Mouse (Mus musculus) gastrocnemius, adult 18-20 months (tissue): ENCODE data around the gene Ogn. TPM values are rescaled to one million over a fixed set of nuclear protein-coding genes. Genes with fewer than 3 reads are reported as not detected.
"Not testable (repeated sequence)": the region's sequence is repeated elsewhere in the genome, so short reads cannot be mapped to it uniquely, and the experiment has no call there.

ENCODE experiments used
- DNase-seq: peaks from one replicate; pipeline ENCODE4 v3.0.0; 2021; ENCODE audit warnings: low spot score
- long read RNA-seq, 2 experiments: library from polyadenylated mRNA; stranded (forward); transcript quantifications; one replicate each; pipeline ENCODE4 v2.0.0; 2021
- total RNA-seq, 2 experiments: library from RNA; stranded (reverse); gene quantifications; 2 replicates each; pipeline ENCODE4 v1.2.3; 2021

The Ogn gene
- 10 to 100 TPM; 18.4 to 31.0 TPM for total RNA-seq
- long read RNA-seq, experiment 1, transcript Ogn-201 (7 exons, 2,566 nt) = major isoform, 9 of 13 reads
- long read RNA-seq, experiment 1, partial matches to known transcripts = 4 of 13 reads
- long read RNA-seq, experiment 1, other reads (novel, unspliced or antisense) = 0 of 13 reads
- long read RNA-seq, experiment 2, transcript Ogn-201 (7 exons, 2,566 nt) = major isoform, 10 of 11 reads
- long read RNA-seq, experiment 2, partial matches to known transcripts = 1 of 11 reads
- long read RNA-seq, experiment 2, other reads (novel, unspliced or antisense) = 0 of 11 reads

DNA sequence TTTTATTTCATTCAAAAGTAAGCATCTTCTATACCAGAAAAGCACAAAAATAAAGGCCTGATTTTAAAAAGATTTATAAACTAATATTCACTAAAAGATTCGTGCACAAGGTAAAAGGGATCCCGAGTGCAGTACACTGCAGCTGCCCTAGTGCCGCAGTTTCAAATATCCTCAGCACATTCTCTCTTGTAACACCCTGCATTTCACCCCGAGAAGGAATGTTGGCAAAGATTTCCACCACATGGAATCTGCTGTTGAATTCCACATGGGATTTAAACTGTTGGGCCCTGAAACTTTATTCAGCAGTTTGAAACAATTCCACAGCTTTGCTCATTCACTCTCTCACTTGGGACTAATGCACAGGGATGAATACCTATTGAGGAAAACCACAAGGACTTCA is at the start of gene Ogn:
Ogn (plus strand) TSS at position 333 of the 400 bp plus-strand sequence.
- peak; percentile 66 for DNase-seq

DNA sequence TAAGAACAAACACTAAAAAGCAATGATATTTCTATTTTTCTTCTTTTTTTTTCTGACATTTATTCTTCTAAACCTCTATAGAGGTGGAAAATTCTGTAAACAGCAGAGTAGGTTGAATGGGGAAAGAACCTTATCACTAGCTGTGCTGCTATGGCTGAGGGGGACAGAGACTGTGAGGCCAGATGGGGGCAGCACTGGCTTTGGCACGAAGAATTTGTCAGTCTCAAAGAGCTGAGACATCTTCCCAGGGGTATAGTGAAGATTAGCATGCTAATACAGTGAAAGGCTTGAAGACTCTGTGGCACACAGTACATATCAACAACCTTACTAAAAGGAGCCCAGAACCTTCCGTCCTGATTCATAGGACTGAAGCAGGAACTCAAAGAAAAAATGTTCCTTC is 48.7 kb upstream of the Ogn start:
- peak; percentile 46 for DNase-seq

DNA sequence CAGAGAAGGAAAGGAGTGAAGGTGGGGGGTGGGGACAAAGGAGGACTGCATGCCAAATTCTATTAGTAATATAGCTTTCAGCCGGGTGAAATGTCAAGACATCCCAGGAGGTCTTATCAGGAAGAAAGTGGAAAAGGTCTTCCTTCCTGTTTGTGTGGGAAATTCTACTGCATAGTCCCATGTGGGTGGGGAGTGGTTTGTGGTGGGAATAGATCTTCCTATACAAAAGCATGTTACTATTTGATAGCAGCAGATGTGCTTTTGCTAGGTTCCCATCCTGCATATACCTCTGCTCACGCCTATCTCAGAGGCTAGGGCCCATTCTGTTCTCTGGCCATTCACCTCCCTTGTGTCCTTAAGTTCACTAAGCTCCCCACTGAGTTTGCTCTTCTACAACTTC is 47.0 kb upstream of the Ogn start:
- DNase-seq = no peak

DNA sequence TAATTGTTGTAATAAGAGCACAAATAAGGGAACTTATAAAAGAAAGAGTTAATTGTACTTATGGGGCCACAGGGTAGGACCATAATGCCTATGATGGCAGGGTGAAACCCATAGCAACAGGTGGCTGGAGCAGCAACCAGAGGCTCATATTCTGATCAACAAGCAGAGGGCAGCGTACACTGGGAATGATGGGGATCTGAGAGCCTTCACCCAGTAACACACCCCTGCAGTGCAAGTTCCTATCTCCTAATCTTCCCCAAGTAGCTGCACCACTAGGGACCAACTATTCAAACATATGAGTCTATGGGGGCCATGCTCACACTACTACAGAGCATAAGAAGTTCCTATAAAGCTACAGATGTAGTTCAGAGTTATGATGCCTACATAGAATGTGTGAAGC is 43.5 kb upstream of the Ogn start:
- no peak for DNase-seq

DNA sequence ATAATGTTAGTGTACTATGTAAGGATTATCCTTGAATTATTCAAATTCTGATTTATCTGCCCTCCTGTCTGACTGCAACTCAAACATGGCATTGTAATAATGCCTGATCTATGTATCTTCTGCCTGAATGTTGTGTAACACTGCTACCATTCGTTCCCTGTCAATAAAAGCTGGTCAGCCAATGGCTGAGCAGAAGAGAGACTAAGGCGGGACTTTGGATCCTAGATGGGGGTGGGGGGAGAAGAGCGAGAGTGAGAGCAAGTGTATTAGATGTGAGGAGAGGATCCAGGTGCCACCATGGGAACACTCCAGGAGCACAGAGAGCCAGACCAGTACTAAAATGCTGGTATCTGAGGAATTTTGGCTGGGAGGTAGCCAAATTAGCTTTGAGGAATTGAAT is 37.5 kb upstream of the Ogn start:
- DNase-seq = no peak

DNA sequence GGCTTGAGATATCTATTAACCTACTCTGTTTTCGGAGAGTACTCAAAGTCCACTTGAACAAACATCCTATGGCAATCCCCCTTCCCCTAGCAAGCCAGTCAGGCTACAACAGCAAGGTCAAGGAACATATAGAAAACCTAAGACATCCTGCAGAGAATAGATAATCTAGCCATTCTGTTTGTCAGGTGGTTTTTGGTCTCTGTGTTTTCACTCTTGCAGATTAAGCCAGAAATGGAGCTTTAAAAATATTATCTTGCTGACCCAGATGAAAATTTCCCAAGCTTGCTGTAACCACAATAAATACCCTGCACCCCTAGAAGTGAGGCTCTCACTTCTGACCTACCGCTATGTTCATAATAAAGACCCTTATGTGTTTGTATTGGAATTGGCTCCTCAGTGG is 36.4 kb upstream of the Ogn start:
- DNase-seq = no peak

DNA sequence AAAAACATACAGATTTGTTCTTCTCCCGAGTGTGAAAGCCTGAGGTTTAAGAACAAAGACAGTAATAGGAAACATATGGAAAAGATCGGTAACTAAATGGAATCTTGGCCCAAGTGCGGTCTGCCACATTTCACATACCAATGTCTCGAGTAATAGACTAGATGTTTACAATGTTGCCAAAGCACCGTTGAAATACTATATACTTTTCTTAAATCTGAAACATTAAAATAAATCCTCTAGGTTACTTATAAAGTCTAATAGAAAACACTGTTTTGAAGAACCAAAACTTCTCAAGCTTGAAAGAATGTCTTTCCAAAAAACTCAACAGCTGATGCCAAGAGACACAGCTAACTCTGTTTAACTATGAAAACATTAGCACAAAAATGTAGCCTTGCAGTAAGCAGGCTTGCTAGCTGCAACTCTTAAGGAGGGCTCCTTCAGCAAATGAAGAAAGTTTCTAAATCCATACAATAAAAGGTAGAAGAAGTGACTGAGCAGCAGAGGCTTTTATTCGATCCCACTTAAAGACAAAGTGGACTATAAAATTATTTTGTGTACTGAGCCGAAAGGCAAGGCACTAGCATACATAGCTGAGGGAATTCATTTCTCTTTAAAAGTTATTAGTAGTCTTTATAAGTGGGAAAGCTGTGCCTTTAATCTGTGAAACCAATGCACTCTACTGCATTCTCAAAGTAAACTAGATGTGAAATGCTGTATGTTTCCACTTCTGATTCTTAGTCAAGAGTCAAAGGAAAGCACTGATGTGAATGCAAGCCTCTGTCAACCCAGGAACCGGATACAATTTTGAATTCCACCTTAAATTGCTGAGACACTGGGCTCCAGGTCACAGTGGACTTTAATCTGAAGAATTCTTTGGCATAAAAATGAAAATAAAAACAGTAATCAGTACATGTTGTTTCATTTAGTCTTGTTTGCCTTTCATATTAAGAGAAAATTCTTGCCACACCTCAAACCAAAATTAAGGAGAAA is 26.0 kb upstream of the Ogn start, which contains the start of gene Omd:
Omd (plus strand) TSS at position 922 of the 990 bp plus-strand sequence.
- peak; percentile 33 for DNase-seq

DNA sequence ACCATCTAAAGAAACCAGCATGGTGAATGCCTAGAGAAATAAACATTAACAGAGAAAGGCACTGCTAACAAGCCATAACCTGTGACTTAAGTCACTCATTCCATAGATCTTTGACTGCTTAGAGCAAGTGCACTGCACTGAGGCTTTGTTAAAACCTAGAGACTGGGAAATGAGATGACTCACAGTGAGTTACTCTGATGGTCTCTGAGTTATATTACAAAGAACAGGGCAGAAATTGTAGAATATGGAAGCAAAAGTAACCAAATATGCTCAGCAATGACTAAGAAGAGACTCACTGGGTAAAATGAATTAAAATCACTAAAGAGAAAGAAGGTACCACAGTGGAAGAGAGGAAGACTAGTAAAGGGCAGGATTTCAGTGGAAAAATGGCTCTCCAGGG is 24.0 kb upstream of the Ogn start:
- DNase-seq = no peak

DNA sequence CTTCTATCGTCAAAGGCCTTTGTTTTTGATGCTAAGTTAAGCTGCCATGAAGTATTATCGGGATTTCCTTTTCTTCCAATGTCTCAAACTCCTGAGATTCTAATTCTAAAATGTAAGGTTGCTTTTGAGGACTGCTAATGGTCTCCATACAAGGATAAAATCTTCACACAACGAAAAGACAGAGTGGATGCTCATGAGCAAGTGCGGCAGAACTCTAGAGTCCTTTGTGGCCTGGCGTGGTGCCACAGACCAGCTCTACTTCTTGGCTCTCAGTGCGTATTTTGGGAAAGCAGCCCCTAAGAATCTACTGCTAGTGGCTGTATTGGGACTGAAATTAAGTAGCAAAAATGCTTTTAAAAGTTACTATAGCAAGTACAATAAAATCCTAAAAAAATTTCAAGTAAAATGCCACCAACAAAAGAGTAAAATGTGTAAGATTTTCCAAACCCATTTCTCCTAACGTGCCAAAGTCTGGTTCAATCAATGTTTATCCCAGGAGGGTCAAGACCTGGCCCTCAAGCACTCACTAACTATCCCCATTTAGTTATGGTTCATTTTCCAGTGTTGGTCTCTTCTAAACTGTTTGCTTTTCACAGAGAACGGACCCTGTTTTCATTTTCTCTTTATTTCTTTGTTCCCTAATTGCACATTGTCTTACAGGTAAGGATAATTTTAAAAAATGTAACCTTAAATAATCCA is 23.4 kb upstream of the Ogn start:
- DNase-seq = peak; percentile 42

DNA sequence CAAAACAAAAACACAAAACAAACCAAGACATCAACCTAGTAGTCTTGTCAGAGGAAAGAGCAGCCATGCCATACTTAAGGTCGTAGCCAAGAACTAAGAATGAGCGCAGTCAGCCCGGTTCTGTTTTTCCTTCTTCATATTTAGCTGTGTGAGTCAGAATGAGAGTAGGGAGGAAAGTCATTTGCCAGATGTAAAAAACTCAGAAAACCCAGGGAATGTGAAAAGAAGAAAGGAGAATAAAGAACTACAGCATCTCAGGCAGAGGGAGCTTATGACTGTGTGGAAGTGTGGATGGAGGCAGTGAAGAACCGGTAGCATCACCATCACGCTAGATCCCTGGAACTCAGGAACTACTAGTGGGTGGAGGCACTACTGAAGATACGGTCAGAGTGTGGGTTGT is 21.8 kb upstream of the Ogn start:
- peak; percentile 14 for DNase-seq

DNA sequence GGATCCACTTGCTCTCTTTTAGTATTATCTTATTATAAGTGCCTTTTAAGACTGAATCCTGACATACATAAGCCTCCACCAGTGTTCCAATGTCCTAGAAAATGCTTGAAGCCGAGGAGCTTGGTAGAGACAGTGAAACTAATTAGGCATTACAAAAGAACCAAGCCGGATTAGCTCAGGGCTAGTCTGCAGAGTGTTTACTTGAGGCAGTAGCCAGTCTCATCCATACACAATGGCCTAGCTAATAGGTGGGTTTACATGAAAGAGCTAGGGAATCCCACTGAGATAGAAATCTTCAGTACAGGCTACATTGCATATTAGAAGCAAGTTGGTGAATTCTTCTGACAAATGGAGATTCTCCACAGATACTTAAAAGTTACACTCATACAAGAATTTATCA is 5.3 kb upstream of the Ogn start:
- DNase-seq = not testable (repeated sequence)

DNA sequence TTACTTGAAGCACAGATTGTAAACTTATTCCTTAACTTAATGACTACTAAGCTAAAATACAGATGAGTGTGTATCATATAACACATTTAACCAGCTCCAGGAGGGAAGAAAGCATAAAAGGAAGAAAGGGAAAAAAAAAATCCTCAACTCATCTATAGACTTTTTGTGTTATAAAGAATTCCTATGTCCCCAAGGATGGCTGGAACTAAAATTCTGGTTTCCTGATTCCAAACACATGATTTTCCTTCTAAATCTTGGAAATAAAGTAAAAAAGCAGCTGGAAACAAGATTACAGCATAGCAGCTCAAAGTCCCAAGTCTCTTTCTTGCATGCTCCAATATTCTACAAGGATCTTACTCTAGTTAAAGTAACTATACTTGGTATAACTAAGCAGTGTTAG is 4.2 kb upstream of the Ogn start:
- DNase-seq = no peak

DNA sequence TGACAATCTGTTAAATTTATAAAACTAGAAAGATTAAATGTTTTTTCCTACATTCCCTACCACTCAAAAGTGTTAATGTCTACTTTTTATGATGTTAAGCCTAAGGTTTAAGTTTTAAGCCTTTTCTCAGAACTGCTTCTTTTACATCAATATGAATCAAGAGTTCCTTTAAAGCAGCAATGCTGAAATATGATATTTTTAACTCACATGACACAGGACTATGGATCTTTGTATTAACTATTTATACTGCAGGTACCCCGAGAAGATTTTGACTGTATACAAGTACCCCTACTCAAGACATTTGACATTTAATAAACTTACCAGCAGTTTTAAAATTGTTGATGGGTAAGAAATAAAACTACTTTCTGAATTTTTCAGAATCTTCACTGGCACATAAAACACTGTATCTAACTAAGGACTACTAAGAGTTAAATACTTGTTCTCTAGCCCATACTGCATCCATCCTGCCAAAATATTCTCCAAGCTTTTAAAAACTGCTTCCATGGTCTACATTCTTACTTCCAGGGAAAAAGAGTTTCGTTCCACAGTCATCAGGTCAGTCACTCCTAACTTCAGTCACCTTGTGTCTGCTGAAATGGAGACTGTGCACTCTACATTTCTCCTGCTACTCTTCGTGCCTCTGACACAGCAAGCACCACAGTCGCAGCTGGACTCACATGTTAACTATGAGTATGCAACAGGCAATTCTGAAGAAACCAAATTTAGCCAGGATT is 910 bp downstream of the Ogn start:
- no peak for DNase-seq

DNA sequence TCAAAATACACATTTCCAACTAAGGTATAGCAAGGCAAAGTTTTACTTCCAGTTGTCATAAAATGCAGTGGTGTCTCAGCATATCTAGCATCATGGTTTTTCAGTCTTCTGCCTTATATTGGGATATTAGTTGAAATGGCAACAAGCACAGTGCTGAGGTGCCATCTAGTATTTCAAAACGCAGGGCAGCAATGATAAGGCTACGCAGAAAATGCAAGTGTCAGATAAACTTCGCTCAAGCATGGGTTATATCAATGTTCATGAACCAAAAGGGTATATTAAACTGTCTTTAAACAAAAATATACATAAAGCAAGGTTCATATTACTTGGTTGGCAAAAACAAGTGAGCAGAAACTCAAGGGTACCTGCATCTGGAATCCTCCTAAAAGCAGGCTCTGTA is 9.2 kb downstream of the Ogn start:
- DNase-seq = no peak

DNA sequence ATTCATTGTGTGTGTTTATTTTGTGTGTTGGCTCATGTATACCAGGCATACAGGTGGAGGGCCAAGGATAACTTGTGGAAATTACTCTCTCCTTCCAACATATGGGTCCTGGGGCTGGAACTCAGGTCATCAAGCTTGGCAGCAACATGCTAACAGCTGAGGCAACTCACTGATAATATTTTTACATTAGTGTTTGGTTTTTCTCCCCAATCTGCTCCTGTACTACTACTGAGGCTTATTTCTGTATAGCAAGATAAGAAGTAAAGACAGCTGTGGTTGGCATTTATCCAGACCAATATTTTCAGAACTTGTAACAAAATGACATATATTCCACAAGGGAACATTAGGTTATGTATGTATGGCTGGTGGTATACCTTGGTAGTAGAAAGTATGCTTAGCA is 10.5 kb downstream of the Ogn start:
- no peak for DNase-seq

DNA sequence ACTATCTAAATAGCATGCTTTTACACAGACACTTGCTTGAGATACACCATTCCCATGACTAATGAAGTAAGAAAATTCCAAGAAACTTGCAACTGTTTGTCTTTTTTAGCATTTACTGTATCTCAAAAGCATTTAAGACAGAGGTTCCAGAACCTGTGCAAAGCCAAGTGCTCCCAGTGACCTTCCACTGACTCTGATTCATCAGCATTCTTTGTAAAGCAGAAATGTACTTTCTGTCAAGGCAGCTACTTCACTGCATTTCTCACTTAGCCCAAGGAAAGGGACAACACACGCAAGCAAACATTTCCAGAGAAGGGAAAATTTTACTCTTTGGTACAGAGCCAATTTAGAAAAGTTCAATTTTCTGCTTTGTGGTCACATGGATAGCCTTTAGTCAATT is 15.4 kb downstream of the Ogn start:
- DNase-seq = no peak

DNA sequence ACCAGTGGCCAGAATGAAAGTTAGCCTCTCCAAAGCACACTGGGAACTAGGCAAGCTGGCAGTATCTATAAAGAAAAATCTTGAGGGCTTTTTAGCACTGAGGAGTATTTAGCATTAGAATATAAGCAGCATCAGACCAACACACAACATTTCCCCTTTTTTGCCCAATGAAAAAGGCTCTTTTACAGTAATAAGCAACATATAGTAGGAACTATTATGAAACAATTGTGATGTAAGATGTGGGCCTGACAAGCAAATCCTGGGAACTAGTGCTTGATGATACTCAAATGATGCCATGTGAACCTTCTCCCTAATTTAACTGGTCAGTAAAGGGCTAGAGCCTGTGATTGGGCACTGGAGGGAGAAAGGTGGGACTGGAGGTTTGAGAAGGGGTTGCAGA is 20.3 kb downstream of the Ogn start:
- no peak for DNase-seq

DNA sequence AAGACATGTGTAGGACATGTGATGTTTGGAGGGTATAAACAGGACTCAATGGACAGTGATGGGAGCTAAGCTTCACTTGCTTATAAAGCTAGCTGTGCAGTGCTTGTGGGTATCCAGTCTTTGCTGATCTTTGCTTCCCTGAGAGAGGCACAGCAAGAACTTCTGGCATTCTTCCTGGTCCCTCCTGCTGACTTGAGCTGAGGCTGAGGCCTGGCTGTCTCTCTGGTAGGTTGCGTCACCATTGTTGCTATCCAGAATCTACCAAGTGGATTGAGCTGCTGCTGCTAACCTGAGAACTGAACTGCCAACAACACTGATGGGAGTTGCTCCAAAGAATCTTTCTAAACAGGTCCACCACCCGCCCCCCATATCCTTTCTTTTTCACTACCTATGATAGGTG is 21.2 kb downstream of the Ogn start:
- peak; percentile 53 for DNase-seq

DNA sequence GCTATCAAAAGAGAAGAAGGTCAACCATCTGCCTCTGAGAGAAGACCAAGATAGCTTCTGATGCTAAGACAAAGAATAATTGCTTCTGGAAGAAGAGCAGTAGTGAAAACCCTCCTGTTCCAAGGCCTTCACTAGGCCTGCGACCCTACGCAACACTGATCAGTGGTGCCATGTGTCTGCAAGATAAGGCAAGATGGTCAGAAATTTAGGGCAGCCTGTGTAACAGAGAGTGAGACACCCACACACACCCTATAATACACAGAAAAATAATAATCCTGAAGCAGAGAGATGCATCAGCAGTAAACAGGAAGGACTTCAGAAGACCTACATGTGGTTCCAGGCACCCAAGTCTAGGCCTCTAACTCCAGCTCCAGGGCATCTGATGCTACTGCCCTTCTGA is 32.1 kb downstream of the Ogn start:
- DNase-seq = no peak

DNA sequence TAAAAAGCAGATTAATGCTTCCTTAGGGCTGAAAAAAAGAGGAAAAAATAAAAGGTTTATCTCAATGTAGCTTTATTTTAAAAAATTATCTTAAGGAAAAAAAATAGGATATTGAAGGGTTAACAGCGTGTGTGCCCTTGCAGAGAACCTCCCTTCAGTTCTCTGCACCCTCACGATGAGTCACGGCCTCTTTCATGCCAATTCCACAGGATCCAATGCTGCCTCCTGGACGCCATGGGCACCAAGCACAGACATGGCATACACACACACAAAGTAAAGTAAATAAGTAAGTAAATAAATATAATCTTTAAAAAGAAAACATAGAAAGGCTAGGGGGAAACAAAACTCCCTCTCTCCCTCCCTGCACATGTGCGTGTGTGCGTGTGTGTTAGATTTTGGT is 34.8 kb downstream of the Ogn start:
- DNase-seq = no peak

DNA sequence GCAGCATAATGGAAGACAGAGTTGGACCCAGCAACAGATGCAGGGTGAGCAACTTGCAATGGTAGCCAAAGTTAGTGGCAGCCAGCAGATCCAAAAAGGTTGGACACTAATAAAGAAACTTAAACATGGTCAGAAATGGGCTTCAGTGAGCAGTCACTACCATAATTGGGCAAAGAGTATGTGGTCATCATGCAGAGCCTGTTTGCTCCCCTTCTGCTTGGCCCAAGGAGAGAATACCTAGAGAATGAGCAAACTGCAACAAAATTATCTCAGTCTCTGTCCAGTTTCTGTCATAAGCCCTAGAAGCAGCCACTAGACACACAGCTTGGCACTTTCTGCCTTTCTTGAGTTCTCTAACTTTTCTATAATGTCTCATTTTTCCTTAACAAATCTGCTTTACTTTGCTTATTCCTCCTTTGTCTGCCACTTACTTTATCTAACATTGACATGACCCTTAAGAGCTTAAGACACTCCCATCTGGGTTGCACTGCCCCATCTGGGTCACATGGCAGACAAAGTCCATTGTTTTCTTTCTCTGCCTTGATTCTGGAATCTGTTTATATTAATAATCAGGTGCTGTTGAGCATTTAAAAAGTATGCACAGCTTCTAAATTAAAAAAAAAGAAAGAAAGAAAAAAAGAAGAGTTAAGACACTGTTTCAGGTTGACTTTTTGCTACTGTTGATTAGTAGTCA is 36.0 kb downstream of the Ogn start:
- DNase-seq = no peak
